Mouse (Mus musculus): Measurements from ENCODE around the gene Rapgef4. TPM values are rescaled to one million over a fixed set of nuclear protein-coding genes. Genes with fewer than 3 reads are reported as not detected.

The Rapgef4 gene
- polyA plus RNA-seq, 1 experiment from 2014 or later: 4.3 TPM

GRCm38 (mm10) chr2:72221706-72222105 is 240.7 kb downstream of the Rapgef4 start:
- H3K27me3 ChIP-seq (replicated peaks): no peaks in the 10 kb centered on the region
- no peaks in the 10 kb centered on the region for H3K36me3 ChIP-seq
- H3K4me3 ChIP-seq (replicated peaks): no peak overlapping the region
- no peaks in the 10 kb centered on the region for H3K4me1 ChIP-seq
- H3K9ac ChIP-seq: no peak overlapping the region
- H3K9me3 ChIP-seq: no peaks in the 10 kb centered on the region
- H3K27ac ChIP-seq: no peak overlapping the region
- H3K4me2 ChIP-seq: no peak overlapping the region
- WGBS: 33% methylated on average over 7 of the region's 7 CpGs
- no peak for ATAC-seq (ENCODE audit: insufficient read depth, low FRiP score, low read depth)

- 76% methylated on average over 4 of the region's 4 CpGs for WGBS
- no peaks in the 10 kb centered on the region for H3K27me3 ChIP-seq (replicated peaks)
- no peak overlapping the region for H3K27ac ChIP-seq
- no peaks in the 10 kb centered on the region for H3K4me1 ChIP-seq
- no peak for ATAC-seq (ENCODE audit: insufficient read depth, low FRiP score, low read depth)
- no peaks in the 10 kb centered on the region for H3K36me3 ChIP-seq
- no peak overlapping the region for H3K4me2 ChIP-seq
- H3K9ac ChIP-seq: no peak overlapping the region
- H3K4me3 ChIP-seq (replicated peaks): no peak overlapping the region
- H3K9me3 ChIP-seq: no peaks in the 10 kb centered on the region
Measured at GRCm38 (mm10) chr2:72222276-72222675, 241.2 kb downstream of the Rapgef4 start.

GRCm38 (mm10) chr2:72222736-72223455 is 241.9 kb downstream of the Rapgef4 start:
- Histone ChIP-seq H3K27ac (no peak overlapping the region), H3K36me3 (no peaks in the 10 kb centered on the region), H3K9me3 (no peaks in the 10 kb centered on the region), H3K27me3 (replicated peaks) (no peaks in the 10 kb centered on the region), H3K9ac (no peak overlapping the region), H3K4me3 (replicated peaks) (no peak overlapping the region), H3K4me1 (no peaks in the 10 kb centered on the region), H3K4me2 (no peak overlapping the region)
- WGBS: 88% methylated on average over 16 of the region's 16 CpGs
- no peak for ATAC-seq (ENCODE audit: insufficient read depth, low FRiP score, low read depth)

- ATAC-seq (ENCODE audit: insufficient read depth, low FRiP score, low read depth): no peak
- H3K36me3 ChIP-seq: no peaks in the 10 kb centered on the region
- H3K9me3 ChIP-seq: no peaks in the 10 kb centered on the region
- no peak overlapping the region for H3K27ac ChIP-seq
- H3K4me2 ChIP-seq: no peak overlapping the region
- H3K4me3 ChIP-seq (replicated peaks): no peak overlapping the region
- H3K4me1 ChIP-seq: no peaks in the 10 kb centered on the region
- H3K9ac ChIP-seq: no peak overlapping the region
- WGBS: 70% methylated on average over 5 of the region's 5 CpGs
- H3K27me3 ChIP-seq (replicated peaks): no peaks in the 10 kb centered on the region
Measured at GRCm38 (mm10) chr2:72223479-72223878, 242.4 kb downstream of the Rapgef4 start.

GRCm38 (mm10) chr2:72226006-72226405 is 245.0 kb downstream of the Rapgef4 start:
- no peaks in the 10 kb centered on the region for H3K27me3 ChIP-seq (replicated peaks)
- no peak overlapping the region for H3K27ac ChIP-seq
- no peaks in the 10 kb centered on the region for H3K9me3 ChIP-seq
- H3K36me3 ChIP-seq: no peaks in the 10 kb centered on the region
- no peak overlapping the region for H3K4me3 ChIP-seq (replicated peaks)
- no peak overlapping the region for H3K9ac ChIP-seq
- no peaks in the 10 kb centered on the region for H3K4me1 ChIP-seq
- ATAC-seq (ENCODE audit: insufficient read depth, low FRiP score, low read depth): no peak
- 83% methylated on average over 6 of the region's 6 CpGs for WGBS
- H3K4me2 ChIP-seq: no peak overlapping the region

- 86% methylated on average over 6 of the region's 6 CpGs for WGBS
- H3K4me2 ChIP-seq: no peak overlapping the region
- H3K27me3 ChIP-seq (replicated peaks): 0 out of 2 replicates have a peak, but pooled peaks cover 2% of the 10 kb centered on the region
- ATAC-seq (ENCODE audit: insufficient read depth, low FRiP score, low read depth): no peak
- H3K27ac ChIP-seq: no peak overlapping the region
- H3K9ac ChIP-seq: no peak overlapping the region
- no peaks in the 10 kb centered on the region for H3K36me3 ChIP-seq
- H3K4me1 ChIP-seq: no peaks in the 10 kb centered on the region
- H3K4me3 ChIP-seq (replicated peaks): no peak overlapping the region
- H3K9me3 ChIP-seq: no peaks in the 10 kb centered on the region
Measured at GRCm38 (mm10) chr2:72227416-72227815, 246.4 kb downstream of the Rapgef4 start.

GRCm38 (mm10) chr2:72228881-72229280 is 247.8 kb downstream of the Rapgef4 start:
- Histone ChIP-seq H3K27ac (no peak overlapping the region), H3K36me3 (no peaks in the 10 kb centered on the region), H3K27me3 (replicated peaks) (peaks cover 2% of the 10 kb centered on the region; the same call in 1 of the 2 replicates), H3K4me1 (no peaks in the 10 kb centered on the region), H3K4me3 (replicated peaks) (no peak overlapping the region), H3K9ac (no peak overlapping the region), H3K4me2 (no peak overlapping the region), H3K9me3 (no peaks in the 10 kb centered on the region)
- WGBS: 86% methylated on average over 14 of the region's 14 CpGs
- no peak for ATAC-seq (ENCODE audit: insufficient read depth, low FRiP score, low read depth)

- H3K4me2 ChIP-seq: no peak overlapping the region
- no peaks in the 10 kb centered on the region for H3K9me3 ChIP-seq
- H3K27me3 ChIP-seq (replicated peaks): peaks cover 2% of the 10 kb centered on the region; the same call in 1 of the 2 replicates
- H3K4me3 ChIP-seq (replicated peaks): no peak overlapping the region
- WGBS: 70% methylated on average over 9 of the region's 9 CpGs
- no peaks in the 10 kb centered on the region for H3K4me1 ChIP-seq
- ATAC-seq (ENCODE audit: insufficient read depth, low FRiP score, low read depth): no peak
- no peaks in the 10 kb centered on the region for H3K36me3 ChIP-seq
- H3K27ac ChIP-seq: no peak overlapping the region
- H3K9ac ChIP-seq: no peak overlapping the region
Measured at GRCm38 (mm10) chr2:72230545-72230944, 249.5 kb downstream of the Rapgef4 start.

GRCm38 (mm10) chr2:72234085-72234484 is 253.0 kb downstream of the Rapgef4 start:
- no peak overlapping the region for H3K4me3 ChIP-seq (replicated peaks)
- ATAC-seq (ENCODE audit: insufficient read depth, low FRiP score, low read depth): no peak
- WGBS: 91% methylated on average over 11 of the region's 11 CpGs

GRCm38 (mm10) chr2:72234943-72235342 is 253.9 kb downstream of the Rapgef4 start:
- no peak for ATAC-seq (ENCODE audit: insufficient read depth, low FRiP score, low read depth)
- no peak overlapping the region for H3K4me3 ChIP-seq (replicated peaks)
- under 1% methylated on average over 3 of the region's 3 CpGs for WGBS

More at GRCm38 (mm10) chr2:72234085-72234484, 253.0 kb downstream of the Rapgef4 start:
- Histone ChIP-seq H3K4me1 (no peaks in the 10 kb centered on the region), H3K36me3 (no peaks in the 10 kb centered on the region), H3K27me3 (replicated peaks) (peaks cover 2% of the 10 kb centered on the region; the same call in 1 of the 2 replicates), H3K9me3 (no peaks in the 10 kb centered on the region), H3K27ac (no peak overlapping the region), H3K9ac (no peak overlapping the region), H3K4me2 (no peak overlapping the region)

GRCm38 (mm10) chr2:72235361-72235901 is 254.4 kb downstream of the Rapgef4 start:
- H3K27ac ChIP-seq: peak overlapping the region; percentile 58
- no peaks in the 10 kb centered on the region for H3K36me3 ChIP-seq
- H3K27me3 ChIP-seq (replicated peaks): peaks cover 2% of the 10 kb centered on the region; the same call in 1 of the 2 replicates
- H3K4me3 ChIP-seq (replicated peaks): no peak overlapping the region
- H3K4me1 ChIP-seq: no peaks in the 10 kb centered on the region
- H3K4me2 ChIP-seq: no peak overlapping the region
- no peak overlapping the region for H3K9ac ChIP-seq
- ATAC-seq (ENCODE audit: insufficient read depth, low FRiP score, low read depth): no peak
- WGBS: 54% methylated on average over 12 of the region's 12 CpGs
- H3K9me3 ChIP-seq: no peaks in the 10 kb centered on the region

More at GRCm38 (mm10) chr2:72234943-72235342, 253.9 kb downstream of the Rapgef4 start:
- H3K4me1 ChIP-seq: no peaks in the 10 kb centered on the region
- no peaks in the 10 kb centered on the region for H3K36me3 ChIP-seq
- no peak overlapping the region for H3K4me2 ChIP-seq
- peaks cover 2% of the 10 kb centered on the region; the same call in 1 of the 2 replicates for H3K27me3 ChIP-seq (replicated peaks)
- no peak overlapping the region for H3K27ac ChIP-seq
- no peak overlapping the region for H3K9ac ChIP-seq
- no peaks in the 10 kb centered on the region for H3K9me3 ChIP-seq

- no peak overlapping the region for H3K4me3 ChIP-seq (replicated peaks)
- no peaks in the 10 kb centered on the region for H3K36me3 ChIP-seq
- no peak overlapping the region for H3K9ac ChIP-seq
- ATAC-seq (ENCODE audit: insufficient read depth, low FRiP score, low read depth): no peak
- no peak overlapping the region for H3K4me2 ChIP-seq
- 77% methylated on average over 2 of the region's 2 CpGs for WGBS
- H3K27me3 ChIP-seq (replicated peaks): no peaks in the 10 kb centered on the region
- no peaks in the 10 kb centered on the region for H3K4me1 ChIP-seq
- H3K27ac ChIP-seq: no peak overlapping the region
- H3K9me3 ChIP-seq: no peaks in the 10 kb centered on the region
Measured at GRCm38 (mm10) chr2:72238421-72238820, 257.4 kb downstream of the Rapgef4 start.
